ENCODE assay signal across 9 mouse cellular contexts in the genomic region with DNA sequence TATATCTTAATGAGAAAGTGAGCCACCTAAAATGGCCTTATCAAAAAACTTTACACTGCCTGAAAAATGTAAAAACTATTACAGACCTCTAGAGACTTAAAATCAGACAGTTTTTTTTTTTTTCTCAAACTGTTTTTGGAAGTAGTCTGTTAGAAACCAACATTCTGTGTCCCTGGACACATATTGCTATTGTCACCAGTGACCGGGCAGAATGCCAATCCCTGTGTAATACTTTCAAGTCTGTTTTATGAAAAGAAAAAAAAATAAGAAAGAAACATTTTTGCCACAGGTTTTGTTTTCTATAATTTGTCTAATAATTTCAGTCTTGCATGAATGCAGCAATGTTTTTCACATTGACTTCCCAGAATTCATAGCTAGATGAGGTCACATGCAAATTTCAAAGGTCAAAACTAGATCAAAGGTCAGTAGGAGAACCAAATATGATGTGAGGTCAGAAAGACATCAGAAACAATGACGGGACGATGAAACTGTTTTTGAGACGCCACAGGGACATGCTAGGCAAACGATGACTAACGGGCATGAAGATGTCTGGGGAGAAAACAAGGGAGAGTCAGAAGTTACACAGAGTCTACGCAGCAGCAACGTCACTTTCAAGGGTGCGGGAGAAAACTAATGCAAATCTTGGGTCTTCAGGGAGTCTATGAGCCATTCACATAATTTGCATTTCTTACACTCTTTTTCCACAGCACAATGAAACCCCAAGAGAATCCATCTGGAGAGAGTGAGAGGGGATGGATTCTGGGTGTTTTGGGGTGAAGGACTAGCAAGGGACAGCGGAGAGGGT.
DNase-seq lines count a peak whose midpoint lies in the region; ATAC-seq and TF ChIP-seq lines count a peak whose summit lies in the region.
"Had no signal": no experiment of that assay in that cellular context is flagged by ENCODE, and none has a peak within 500 bp of the region (broad histone marks: within the 10 kb centered on the region; RNA-seq: fewer than 3 reads in every experiment).

No protein-coding gene starts in this region.

- no peaks in the 10 kb centered on the region; the same call in 1 of the 2 replicates for H3K36me3 ChIP-seq in embryonic facial prominence, embryonic 14.5 days (ENCODE audit: control insufficient read depth, insufficient read depth, low read length)
- H3K36me3 ChIP-seq in embryonic facial prominence, embryonic 10.5 days (replicated peaks): no peaks in the 10 kb centered on the region
- H3K36me3 ChIP-seq: lung, embryonic 15.5 days had no signal

- H3K9me3 ChIP-seq in embryonic facial prominence, embryonic 14.5 days (ENCODE audit: control insufficient read depth, low read length): no peaks in the 10 kb centered on the region
- H3K9me3 ChIP-seq in embryonic facial prominence, embryonic 10.5 days: no peaks in the 10 kb centered on the region
- H3K9me3 ChIP-seq: lung, embryonic 15.5 days had no signal

- H3K4me1 ChIP-seq in embryonic facial prominence, embryonic 14.5 days (ENCODE audit: control insufficient read depth, insufficient read depth, low read length): no peaks in the 10 kb centered on the region
- peaks cover 16% of the 10 kb centered on the region; the same call in 1 of the 2 replicates for H3K4me1 ChIP-seq in embryonic facial prominence, embryonic 10.5 days

- no peak for ATAC-seq in embryonic facial prominence, embryonic 14.5 days (ENCODE audit: low read depth)

- no peak overlapping the region for H3K4me3 ChIP-seq in embryonic facial prominence, embryonic 14.5 days (ENCODE audit: low read depth, low read length)
- no peak overlapping the region for H3K4me3 ChIP-seq in embryonic facial prominence, embryonic 10.5 days
- no peak overlapping the region for H3K4me3 ChIP-seq in layer of hippocampus, adult 2 months
- H3K4me3 ChIP-seq: lung, embryonic 15.5 days had no signal

- peak; percentile 25 for DNase-seq in embryonic facial prominence, embryonic 14.5 days (ENCODE audit: low spot score)
- DNase-seq in embryonic facial prominence, embryonic 10.5 days (ENCODE audit: low spot score): no peak
- DNase-seq in layer of hippocampus, adult 2 months (ENCODE audit: low spot score in 2 of 2): no peak
- no peak for DNase-seq in layer of hippocampus, adult 18-20 months (ENCODE audit: low spot score in 2 of 2)
- peak; percentile 63 for DNase-seq in adipocyte (ENCODE audit: low spot score)
- DNase-seq in kidney, postnatal 14 days: peak; percentile 65
- no peak for DNase-seq in left cerebral cortex, adult 11 months (ENCODE audit: low spot score)
- DNase-seq in urinary bladder, postnatal 10 days (ENCODE audit: low spot score): no peak

- 71% methylated on average over 10 of the region's 10 CpGs for WGBS in embryonic facial prominence, embryonic 14.5 days
- 82% methylated on average over 10 of the region's 10 CpGs for WGBS in embryonic facial prominence, embryonic 10.5 days

- no peaks in the 10 kb centered on the region for H3K27me3 ChIP-seq in embryonic facial prominence, embryonic 14.5 days (replicated peaks; ENCODE audit: control insufficient read depth, insufficient read depth, low read length)
- H3K27me3 ChIP-seq in embryonic facial prominence, embryonic 10.5 days (replicated peaks; ENCODE audit: low read depth, poor library complexity, severe bottlenecking): no peaks in the 10 kb centered on the region
- H3K27me3 ChIP-seq: lung, embryonic 15.5 days had no signal

- H3K4me2 ChIP-seq in embryonic facial prominence, embryonic 14.5 days (ENCODE audit: low read depth, low read length): no peak overlapping the region
- H3K4me2 ChIP-seq: lung, embryonic 15.5 days had no signal

- no peak overlapping the region for H3K27ac ChIP-seq in embryonic facial prominence, embryonic 14.5 days (replicated peaks; ENCODE audit: low read depth, low read length)
- H3K27ac ChIP-seq in embryonic facial prominence, embryonic 10.5 days (replicated peaks): no peak overlapping the region
- H3K27ac ChIP-seq in layer of hippocampus, adult 2 months: peak overlapping the region; percentile 82; the same call in 1 of the 2 replicates
- H3K27ac ChIP-seq: lung, embryonic 15.5 days had no signal

- no peak overlapping the region for H3K9ac ChIP-seq in embryonic facial prominence, embryonic 14.5 days (ENCODE audit: low read depth, low read length)
- H3K9ac ChIP-seq: lung, embryonic 15.5 days had no signal

- no peak for TF ChIP-seq CTCF in layer of hippocampus, adult 2 months (conservative IDR thresholded peaks at IDR 0.05)

Comparison
In these comparisons a context has a peak if more than half of its experiments do, and no peak if none do; other contexts are left out.
1. DNase-seq: peak in embryonic facial prominence, embryonic 14.5 days (single experiment), adipocyte (single experiment) and kidney, postnatal 14 days (single experiment); none in embryonic facial prominence, embryonic 10.5 days (single experiment), layer of hippocampus, adult 2 months (0 of 2), layer of hippocampus, adult 18-20 months (0 of 2), left cerebral cortex, adult 11 months (single experiment) and urinary bladder, postnatal 10 days (single experiment).